8 mouse cellular contexts compared by ENCODE assay signal in genomic region chr9:65598765-65599249, GRCm38 (mm10). TPM values are rescaled to one million over a fixed set of nuclear protein-coding genes. Genes with fewer than 3 reads are reported as not detected.
DNase-seq lines count a peak whose midpoint lies in the region; ATAC-seq lines count a peak whose summit lies in the region.
"Had no signal": no experiment of that assay in that cellular context is flagged by ENCODE, and none has a peak within 500 bp of the region (broad histone marks: within the 10 kb centered on the region; RNA-seq: fewer than 3 reads in every experiment).

No protein-coding gene starts in this region.

- H3K4me1 ChIP-seq in intestine, embryonic 15.5 days (replicated peaks) = 0 out of 2 replicates have a peak, but pooled peaks cover 2% of the 10 kb centered on the region
- H3K4me1 ChIP-seq in stomach, embryonic 15.5 days = no peaks in the 10 kb centered on the region

- H3K4me3 ChIP-seq in intestine, embryonic 15.5 days (replicated peaks) = no peak overlapping the region
- H3K4me3 ChIP-seq in stomach, embryonic 15.5 days (replicated peaks) = peak overlapping the region; percentile 10; the same call in 1 of the 2 replicates

- H3K27me3 ChIP-seq in intestine, embryonic 15.5 days (replicated peaks) = no peaks in the 10 kb centered on the region
- no peaks in the 10 kb centered on the region for H3K27me3 ChIP-seq in stomach, embryonic 15.5 days (replicated peaks)

- H3K36me3 ChIP-seq in intestine, embryonic 15.5 days = 0 out of 2 replicates have a peak, but pooled peaks cover under 1% of the 10 kb centered on the region
- H3K36me3 ChIP-seq in stomach, embryonic 15.5 days = no peaks in the 10 kb centered on the region

- ATAC-seq in intestine, embryonic 15.5 days = no peak
- ATAC-seq in stomach, embryonic 15.5 days (ENCODE audit: insufficient read depth, low FRiP score, low read depth) = no peak

- WGBS in intestine, embryonic 15.5 days = 53% methylated on average over 7 of the region's 11 CpGs
- 46% methylated on average over 6 of the region's 11 CpGs for WGBS in stomach, embryonic 15.5 days

- H3K9ac ChIP-seq in intestine, embryonic 15.5 days = no peak overlapping the region
- no peak overlapping the region for H3K9ac ChIP-seq in stomach, embryonic 15.5 days

- peak; percentile 52 for DNase-seq in ovary, postnatal 36 days (ENCODE audit: low spot score)
- DNase-seq in ovary, adult 18-20 months (ENCODE audit: low spot score) = no peak
- DNase-seq in adrenal gland, adult 2 months = peak; percentile 64
- DNase-seq in forelimb bud, embryonic 11.5 days (ENCODE audit: low read depth, low spot score) = peak; percentile 55
- DNase-seq in lung, adult 18-20 months = peak; percentile 25 to 51

- no peak overlapping the region for H3K27ac ChIP-seq in intestine, embryonic 15.5 days
- H3K27ac ChIP-seq in stomach, embryonic 15.5 days = no peak overlapping the region

- H3K9me3 ChIP-seq in intestine, embryonic 15.5 days = no peaks in the 10 kb centered on the region
- H3K9me3 ChIP-seq in stomach, embryonic 15.5 days = no peaks in the 10 kb centered on the region

- H3K4me2 ChIP-seq in intestine, embryonic 15.5 days (replicated peaks) = peak overlapping the region; percentile 41
- H3K4me2 ChIP-seq in stomach, embryonic 15.5 days = peak overlapping the region; percentile 36

RNA-seq across cellular contexts. Expression of gene Pif1, which starts 11.8 kb away (rescaled TPM):
- under 1 TPM; 0.29 to 0.45 TPM for total RNA-seq in adrenal gland, adult 2 months (2021)
- 0.42 and 0.46 TPM in 2 replicates for polyA plus RNA-seq in adrenal gland, adult 2 months (2012; rRNA removed)
- 9.1 and 9.6 TPM in 2 replicates for polyA plus RNA-seq in intestine, embryonic 15.5 days (2015; fragmentation: Nextera tagmentation; extraction: Ambion mirVana)
- polyA plus RNA-seq in stomach, embryonic 15.5 days (2015; fragmentation: Nextera tagmentation; extraction: Ambion mirVana) = 11.4 and 12.3 TPM in 2 replicates
- total RNA-seq: gastrocnemius, adult 8-10 months had no signal

RNA-seq across cellular contexts. Expression of gene Plekho2, which starts 19.0 kb away (rescaled TPM):
- total RNA-seq in adrenal gland, adult 2 months (2021) = 10 to 100 TPM; 49.9 to 61.0 TPM
- 48.8 and 61.6 TPM in 2 replicates for polyA plus RNA-seq in adrenal gland, adult 2 months (2012; rRNA removed)
- polyA plus RNA-seq in intestine, embryonic 15.5 days (2015; fragmentation: Nextera tagmentation; extraction: Ambion mirVana) = 11.0 and 11.2 TPM in 2 replicates
- polyA plus RNA-seq in stomach, embryonic 15.5 days (2015; fragmentation: Nextera tagmentation; extraction: Ambion mirVana) = 17.0 and 18.1 TPM in 2 replicates

RNA-seq across cellular contexts. Expression of gene Rbpms2, which starts 30.6 kb away (rescaled TPM):
- total RNA-seq in adrenal gland, adult 2 months (2021) = 10 to 100 TPM; 63.1 to 85.0 TPM
- polyA plus RNA-seq in adrenal gland, adult 2 months (2012; rRNA removed) = 125 and 154 TPM in 2 replicates
- polyA plus RNA-seq in intestine, embryonic 15.5 days (2015; fragmentation: Nextera tagmentation; extraction: Ambion mirVana) = 18.9 and 19.6 TPM in 2 replicates
- 19.3 and 23.2 TPM in 2 replicates for polyA plus RNA-seq in stomach, embryonic 15.5 days (2015; fragmentation: Nextera tagmentation; extraction: Ambion mirVana)
